Mouse (Mus musculus) adrenal gland, postnatal 10 days (tissue): ENCODE measurements at regions not wholly inside any gene's neighbourhood (a gene's known extent, or its start where the extent isn't known, plus 50 kb on each side); places are given as distances from the start of the nearest gene placed in this dataset.
"Not testable (repeated sequence)": the region's sequence is repeated elsewhere in the genome, so short reads cannot be mapped to it uniquely, and the experiment has no call there.

Experiments
- DNase-seq: peaks from one replicate; pipeline ENCODE4 v3.0.0; 2021; ENCODE audit warnings: mixed read lengths

GRCm38 (mm10) chr4:4333472-4334123 lies 256.3 kb upstream of the Sdr16c6 start:
- DNase-seq: no peak

- DNase-seq: no peak
Measured at GRCm38 (mm10) chr4:4331105-4331504, 253.8 kb upstream of the Sdr16c6 start.

- DNase-seq: no peak
Measured at GRCm38 (mm10) chr4:4315651-4316411, 238.5 kb upstream of the Sdr16c6 start.

- no peak for DNase-seq
Measured at GRCm38 (mm10) chr4:4311496-4311895, 234.2 kb upstream of the Sdr16c6 start.

- DNase-seq: no peak
Measured at GRCm38 (mm10) chr4:4306922-4307321, 229.6 kb upstream of the Sdr16c6 start.

- no peak for DNase-seq
Measured at GRCm38 (mm10) chr4:4305740-4306249, 228.5 kb upstream of the Sdr16c6 start.

GRCm38 (mm10) chr4:4304666-4305065 lies 227.3 kb upstream of the Sdr16c6 start:
- DNase-seq: peak; percentile 19

GRCm38 (mm10) chr4:4300189-4300879 lies 223.0 kb upstream of the Sdr16c6 start:
- no peak for DNase-seq

- peak; percentile 23 for DNase-seq
Measured at GRCm38 (mm10) chr4:4299631-4300030, 222.3 kb upstream of the Sdr16c6 start.

GRCm38 (mm10) chr4:4249601-4250000 lies 172.3 kb upstream of the Sdr16c6 start:
- DNase-seq: no peak

- DNase-seq: no peak
Measured at GRCm38 (mm10) chr4:4247669-4248068, 170.3 kb upstream of the Sdr16c6 start.

GRCm38 (mm10) chr4:4242306-4242980 lies 165.1 kb upstream of the Sdr16c6 start:
- DNase-seq: not testable (repeated sequence)

- no peak for DNase-seq
Measured at GRCm38 (mm10) chr4:4226209-4226608, 148.9 kb upstream of the Sdr16c6 start.

GRCm38 (mm10) chr4:4219701-4220100 lies 142.4 kb upstream of the Sdr16c6 start:
- no peak for DNase-seq

- DNase-seq: no peak
Measured at GRCm38 (mm10) chr4:4211892-4212291, 134.6 kb upstream of the Sdr16c6 start.

- no peak for DNase-seq
Measured at GRCm38 (mm10) chr4:4205158-4205557, 127.8 kb upstream of the Sdr16c6 start.

GRCm38 (mm10) chr4:4199309-4199708 lies 122.0 kb upstream of the Sdr16c6 start:
- DNase-seq: no peak

GRCm38 (mm10) chr4:4195834-4196233 lies 118.5 kb upstream of the Sdr16c6 start:
- DNase-seq: peak; percentile 71

- no peak for DNase-seq
Measured at GRCm38 (mm10) chr4:4195250-4195649, 117.9 kb upstream of the Sdr16c6 start.
